Mouse (Mus musculus): ENCODE measurements around the gene Csnk2a1. TPM values are rescaled to one million over a fixed set of nuclear protein-coding genes. Genes with fewer than 3 reads are reported as not detected.

Csnk2a1 gene
- total RNA-seq, 2 experiments from 2014 or later, result 96.6 to 109 TPM

DNA sequence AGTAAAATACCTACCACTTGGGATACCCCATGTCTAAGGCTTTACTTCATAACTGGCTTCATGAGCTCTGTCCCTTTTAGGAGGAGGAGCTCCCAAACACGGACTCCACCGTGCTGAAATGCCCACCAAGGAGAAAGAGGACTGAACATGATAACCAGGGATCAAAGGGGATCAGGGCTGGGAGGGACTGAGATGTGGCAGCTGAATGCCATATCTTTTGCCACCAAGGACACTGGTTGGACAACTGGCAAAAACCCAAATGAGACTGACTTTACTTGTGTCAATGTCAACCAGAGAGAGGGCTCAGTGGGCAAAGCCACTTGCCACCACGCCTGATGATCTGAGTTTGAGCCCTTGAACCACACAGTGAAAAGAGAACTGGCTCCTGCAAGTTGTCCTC lies 98.2 kb downstream of the Csnk2a1 start:
- no peak for DNase-seq

DNA sequence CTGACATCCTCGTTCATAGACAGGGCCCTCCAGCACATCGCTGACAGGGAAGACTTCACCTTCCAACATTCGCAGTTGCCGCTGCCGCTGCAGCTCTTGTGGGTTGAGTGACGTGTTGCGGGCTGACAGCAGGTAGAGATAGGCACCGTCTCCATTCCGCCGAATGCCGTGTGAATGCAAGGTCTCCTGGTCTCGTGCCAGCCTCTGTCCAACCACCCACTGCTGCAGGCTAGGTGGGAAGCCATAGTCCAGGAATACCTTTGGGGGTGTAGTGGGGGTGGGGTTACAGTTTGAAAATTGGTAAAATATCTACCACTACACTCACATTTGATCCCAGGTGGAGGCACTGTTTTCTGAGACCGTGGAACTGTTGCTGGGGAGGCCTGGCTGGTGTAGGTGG lies 99.5 kb downstream of the Csnk2a1 start:
- no peak for DNase-seq

DNA sequence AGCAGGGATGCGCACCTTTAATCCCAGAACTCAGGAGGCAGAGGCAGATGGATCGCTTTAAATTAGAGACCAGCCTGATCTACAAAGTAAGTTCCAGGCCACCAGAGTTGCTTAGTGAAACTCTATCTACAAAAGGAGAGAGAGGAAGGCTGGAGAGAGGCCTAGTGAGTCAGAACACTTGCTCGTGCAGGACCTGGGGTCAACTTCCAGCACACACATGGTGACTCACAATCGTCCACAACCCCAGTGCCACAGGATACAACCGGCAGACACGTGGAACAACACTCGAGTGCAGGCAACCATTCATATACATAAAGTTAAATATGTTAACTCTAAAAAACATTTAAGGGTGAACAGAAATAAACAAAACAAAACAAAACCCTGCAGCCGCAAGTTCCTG lies 100.0 kb downstream of the Csnk2a1 start:
- no peak for DNase-seq

DNA sequence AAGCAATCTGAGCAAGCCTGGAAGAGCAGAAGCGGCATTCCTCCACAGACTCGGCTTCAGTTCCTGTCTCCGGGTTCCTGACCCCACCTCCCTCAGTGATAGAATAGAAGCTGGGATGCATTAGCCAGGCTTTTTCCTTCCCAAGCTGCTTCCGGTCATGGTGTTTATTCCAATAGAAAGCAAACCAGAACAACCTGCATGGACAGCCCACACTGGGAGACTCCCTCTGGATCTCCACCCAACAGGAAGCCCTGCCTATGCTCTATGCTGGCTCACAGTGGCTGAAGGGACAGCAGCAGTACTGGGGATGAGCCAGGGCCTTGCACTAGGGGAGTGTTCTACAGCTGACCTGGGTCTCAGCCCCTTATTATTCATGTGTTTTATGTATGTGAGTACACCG lies 101.3 kb downstream of the Csnk2a1 start:
- DNase-seq, result no peak

DNA sequence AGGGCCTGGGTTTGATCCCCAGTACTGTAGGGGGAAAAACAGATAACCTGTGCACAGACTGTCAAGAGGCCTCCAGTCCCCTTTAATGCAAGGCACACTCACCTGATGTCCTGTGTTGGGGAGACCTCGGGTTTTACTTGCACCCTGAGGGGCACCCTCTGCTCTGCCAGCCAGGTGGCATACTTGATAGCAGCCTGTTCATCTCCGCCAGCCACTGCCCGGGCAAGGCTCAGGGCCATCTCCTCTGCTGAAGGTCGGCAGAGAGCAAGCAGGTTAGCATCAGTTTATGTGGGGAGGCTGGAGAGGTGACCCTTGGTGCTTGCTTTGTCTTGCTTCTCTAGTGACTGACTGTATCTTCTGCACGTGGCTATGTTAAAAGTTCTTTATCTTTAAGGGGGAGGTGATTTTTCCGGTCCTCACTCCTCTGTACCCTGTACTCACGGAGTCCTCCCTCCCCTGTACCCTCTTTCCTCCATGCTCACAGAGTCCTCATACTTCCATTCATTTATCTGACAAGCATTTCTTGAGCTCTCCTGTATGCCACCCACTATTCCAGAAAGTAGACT lies 104.3 kb downstream of the Csnk2a1 start:
- DNase-seq, result no peak

Other genes with a start within 250 kb of the Csnk2a1 start
- 1 to 10 TPM; 7.0 to 9.7 TPM for gene Fam110a, start 246.6 kb upstream of the Csnk2a1 start, total RNA-seq (2021)
- gene Slc52a3, start 230.3 kb upstream of the Csnk2a1 start, total RNA-seq (2021), result 1 to 10 TPM; 1.6 to 2.2 TPM
- under 1 TPM; 0.21 to 0.27 TPM for gene Scrt2, start 145.3 kb upstream of the Csnk2a1 start, total RNA-seq (2021)
- gene Srxn1, start 121.3 kb upstream of the Csnk2a1 start, total RNA-seq (2021), result 100 to 1,000 TPM in 1 of 2 experiments, 10 to 100 TPM in 1; 48.5 to 177 TPM
- gene Tcf15, start 83.3 kb upstream of the Csnk2a1 start, total RNA-seq (2021), result 10 to 100 TPM; 22.8 to 28.8 TPM
- 100 to 1,000 TPM; 134 to 144 TPM for gene Tbc1d20, start 67.0 kb downstream of the Csnk2a1 start, total RNA-seq (2021)
- gene Rbck1, start 105.8 kb downstream of the Csnk2a1 start, total RNA-seq (2021), result 100 to 1,000 TPM in 1 of 2 experiments, 10 to 100 TPM in 1; 92.9 to 124 TPM
- gene Trib3, start 117.2 kb downstream of the Csnk2a1 start, total RNA-seq (2021), result 1 to 10 TPM; 4.6 to 6.8 TPM
- gene Nrsn2, start 149.8 kb downstream of the Csnk2a1 start, total RNA-seq (2021), result 1 to 10 TPM; 1.8 to 2.8 TPM
- gene Sox12, start 171.2 kb downstream of the Csnk2a1 start, total RNA-seq (2021), result 10 to 100 TPM; 15.7 to 22.7 TPM
- 10 to 100 TPM in 1 of 2 experiments, 1 to 10 TPM in 1; 9.4 to 11.1 TPM for gene Zcchc3, start 188.2 kb downstream of the Csnk2a1 start, total RNA-seq (2021)
- gene 6820408C15Rik, start 188.7 kb downstream of the Csnk2a1 start, total RNA-seq (2021), result under 1 TPM; 0.42 to 0.79 TPM
- not detected for gene Defb23, start 237.8 kb downstream of the Csnk2a1 start, total RNA-seq (2021)

Measured in adrenal gland, postnatal 10 days (tissue).